Mouse (Mus musculus) kidney, adult 2 months (tissue): ENCODE results near the gene Smyd3. TPM values are rescaled to one million over a fixed set of nuclear protein-coding genes. Genes with fewer than 3 reads are reported as not detected.

Experiments used
- DNase-seq: peaks from one replicate; pipeline ENCODE4 v3.0.0; 2021
- H3K27ac ChIP-seq: fragments of 200-500 bp; 2 replicates; pipeline ENCODE4 v1.5.1; 2012; ENCODE audit warnings: low read depth, low read length, control low read depth, inconsistent platforms; ENCODE audit not compliant: insufficient read depth
- H3K27me3 ChIP-seq: fragments of 200-500 bp; replicated peaks from 2 replicates; pipeline ENCODE4 v1.6.1; 2012; ENCODE audit warnings: mild to moderate bottlenecking, moderate library complexity, low read length, inconsistent platforms; ENCODE audit not compliant: control insufficient read depth, insufficient read depth
- H3K36me3 ChIP-seq: fragments of 200-500 bp; 2 replicates; pipeline ENCODE4 v1.6.1; 2012; ENCODE audit warnings: mild to moderate bottlenecking, moderate library complexity, low read length, inconsistent platforms; ENCODE audit not compliant: control insufficient read depth, insufficient read depth
- H3K4me1 ChIP-seq: fragments of 200-500 bp; 2 replicates; pipeline ENCODE4 v1.6.1; 2011; ENCODE audit warnings: low read length; ENCODE audit not compliant: control insufficient read depth, insufficient read depth
- H3K4me3 ChIP-seq: fragments of 200-500 bp; 2 replicates; pipeline ENCODE4 v1.5.1; 2011; ENCODE audit warnings: mild to moderate bottlenecking, low read depth, low read length, control low read depth; ENCODE audit not compliant: insufficient read depth
- CTCF ChIP-seq: fragments of 200-500 bp; conservative IDR thresholded peaks from 2 replicates; pipeline ENCODE4 v1.5.1; 2011; ENCODE audit warnings: low read depth, mild to moderate bottlenecking, control low read depth, low read length, moderate library complexity, mixed read lengths; ENCODE audit not compliant: insufficient read depth, insufficient read length
- POLR2A ChIP-seq: fragments of 200-500 bp; IDR thresholded peaks from one replicate; pipeline ENCODE4 v1.6.1; 2011; ENCODE audit warnings: low read depth, low read length, control low read depth
- WGBS: fragments of 180-500 bp; shearing (Covaris S2); methylation state at CpG from one replicate; pipeline ENCODE4 v1.1.7; 2018; 5-methylcytosine and 5-hydroxymethylcytosine counted together
- polyA plus RNA-seq: library from polyadenylated mRNA; depleted of rRNA; stranded (reverse); fragments of >200 nt; gene quantifications from 2 replicates; pipeline ENCODE4 v1.2.3, GENCODE M21; 2012; rRNA removed

The Smyd3 gene
- polyA plus RNA-seq, 1 experiment: 5.2 TPM

DNA sequence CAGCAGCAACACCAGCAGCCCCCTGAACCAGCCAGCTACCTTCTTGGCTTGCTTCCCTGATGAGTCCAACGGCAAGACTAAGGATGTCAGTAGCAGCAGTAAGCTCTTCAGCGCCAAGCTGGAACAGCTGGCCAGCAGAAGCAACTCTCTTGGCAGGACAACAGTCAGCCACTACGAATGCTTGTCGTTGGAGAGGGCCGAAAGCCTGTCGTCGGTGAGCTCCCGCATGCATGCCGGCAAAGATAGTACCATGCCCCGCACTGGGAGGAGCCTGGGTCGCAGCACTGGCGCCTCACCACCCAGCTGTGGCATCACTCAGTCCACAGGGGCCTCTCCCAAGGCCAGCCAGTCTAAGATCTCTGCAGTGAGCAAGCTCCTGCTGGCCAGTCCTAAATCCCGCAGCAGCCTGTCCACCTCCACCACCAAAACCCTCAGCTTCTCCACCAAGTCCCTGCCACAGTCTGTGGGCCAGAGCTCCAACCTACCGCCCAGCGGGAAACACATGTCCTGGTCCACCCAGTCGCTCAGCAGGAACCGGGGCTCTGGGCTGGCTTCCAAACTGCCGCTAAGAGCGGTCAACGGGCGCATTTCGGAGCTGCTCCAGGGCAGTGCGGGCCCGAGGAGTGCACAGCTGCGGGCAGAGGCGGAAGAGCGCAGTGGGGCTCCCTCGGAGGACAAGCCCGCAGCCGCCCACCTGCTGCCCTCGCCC is 600.5 kb downstream of the Smyd3 start:
- no peak for DNase-seq
- 77% methylated on average over 31 of the region's 31 CpGs for WGBS
- no peaks in the 10 kb centered on the region for H3K27me3 ChIP-seq
- H3K4me1 ChIP-seq: no peaks in the 10 kb centered on the region
- H3K36me3 ChIP-seq: no peaks in the 10 kb centered on the region
- TF ChIP-seq CTCF (no peak), POLR2A (no peak)
- H3K4me3 ChIP-seq: no peak overlapping the region
- H3K27ac ChIP-seq: no peak overlapping the region

DNA sequence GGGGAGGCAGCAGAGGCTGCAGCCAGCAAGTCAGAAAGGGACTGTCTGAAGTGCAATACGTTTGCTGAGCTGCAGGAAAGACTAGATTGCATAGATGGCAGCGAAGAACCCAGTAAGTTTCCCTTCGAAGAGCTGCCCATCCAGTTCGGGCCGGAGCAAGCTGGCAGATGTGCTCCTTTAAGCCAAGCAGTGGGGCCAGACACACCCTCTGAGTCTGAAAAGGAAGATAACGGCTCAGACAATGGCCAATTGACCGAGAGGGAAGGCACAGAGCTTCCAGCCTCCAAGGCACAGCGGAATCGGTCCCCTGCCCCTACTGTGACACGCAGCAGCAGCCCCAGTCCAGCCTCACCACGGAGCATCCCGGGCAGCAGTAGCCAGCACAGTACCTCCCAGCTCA is 602.8 kb downstream of the Smyd3 start:
- TF ChIP-seq POLR2A: no peak
- no peak for TF ChIP-seq CTCF
- WGBS: 90% methylated on average over 12 of the region's 12 CpGs
- H3K4me1 ChIP-seq: no peaks in the 10 kb centered on the region
- H3K36me3 ChIP-seq: no peaks in the 10 kb centered on the region
- no peaks in the 10 kb centered on the region for H3K27me3 ChIP-seq
- no peak overlapping the region for H3K27ac ChIP-seq
- no peak for DNase-seq
- no peak overlapping the region for H3K4me3 ChIP-seq

DNA sequence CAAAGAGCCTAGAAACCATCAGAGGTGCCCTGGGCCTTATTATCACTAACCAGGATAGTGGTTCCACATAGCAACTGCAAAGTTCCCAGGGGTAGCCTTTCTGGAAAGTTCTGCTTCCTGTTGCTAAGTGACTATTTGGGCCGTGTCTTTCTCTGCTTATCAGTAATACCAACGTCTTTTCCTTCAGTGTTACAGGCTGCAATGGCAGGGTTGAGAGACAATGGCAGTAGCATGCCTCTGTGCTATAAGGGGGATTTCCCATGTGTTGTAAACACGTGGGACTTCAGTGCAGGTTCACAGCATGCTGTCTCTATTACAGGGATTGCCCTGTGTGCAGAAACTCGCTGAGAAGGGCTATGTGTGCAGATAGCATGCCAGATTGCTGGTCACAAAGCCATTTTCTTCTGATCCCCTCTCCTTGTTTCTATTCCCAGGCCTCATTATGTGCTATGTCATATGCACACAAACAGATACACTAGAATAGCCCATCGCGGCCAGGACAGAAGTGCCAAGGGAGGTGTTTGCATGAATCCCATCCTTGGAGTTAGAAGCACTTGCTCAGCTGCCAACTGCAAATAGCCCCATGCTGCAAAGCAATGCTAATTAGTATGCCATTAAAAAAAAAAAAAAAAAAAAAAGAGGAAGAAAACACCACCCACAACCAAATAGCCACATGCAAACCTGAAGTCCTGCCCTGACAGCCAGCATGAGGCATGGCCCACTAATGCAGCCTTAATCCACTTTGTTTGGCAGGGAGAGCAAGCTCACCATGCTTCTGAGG is 604.7 kb downstream of the Smyd3 start:
- 73% methylated on average over 6 of the region's 6 CpGs for WGBS
- H3K27ac ChIP-seq: no peak overlapping the region
- no peak for TF ChIP-seq CTCF
- TF ChIP-seq POLR2A: no peak
- no peaks in the 10 kb centered on the region for H3K4me1 ChIP-seq
- no peaks in the 10 kb centered on the region for H3K27me3 ChIP-seq
- H3K4me3 ChIP-seq: no peak overlapping the region
- DNase-seq: no peak
- no peaks in the 10 kb centered on the region for H3K36me3 ChIP-seq

DNA sequence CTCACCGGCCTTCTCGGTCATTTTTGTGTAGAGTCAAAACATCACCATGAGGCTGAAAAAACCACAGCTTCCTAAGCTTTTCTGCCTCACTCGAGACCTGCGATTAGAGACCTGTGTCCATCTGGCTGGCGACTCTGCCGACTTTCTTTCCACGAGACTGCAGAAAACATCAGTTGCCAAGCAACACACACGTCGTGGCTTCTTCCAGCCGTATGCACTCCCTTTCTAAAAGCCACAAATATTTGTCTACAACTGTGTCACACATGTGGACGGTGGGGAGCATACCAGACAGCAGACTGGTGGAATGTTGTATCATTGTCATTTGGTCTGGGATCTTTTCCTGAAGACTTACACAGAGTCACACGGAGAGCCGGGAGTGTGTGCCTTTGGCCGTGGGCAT is 606.9 kb downstream of the Smyd3 start:
- TF ChIP-seq POLR2A: no peak
- no peak for TF ChIP-seq CTCF
- 48% methylated on average over 14 of the region's 14 CpGs for WGBS
- Histone ChIP-seq H3K27ac (no peak overlapping the region), H3K27me3 (no peaks in the 10 kb centered on the region), H3K36me3 (no peaks in the 10 kb centered on the region), H3K4me1 (no peaks in the 10 kb centered on the region), H3K4me3 (no peak overlapping the region)
- no peak for DNase-seq

Other genes starting within 250 kb of the Smyd3 start
- 14.9 and 18.8 TPM in 2 replicates for gene Tfb2m, start 28.2 kb upstream of the Smyd3 start, polyA plus RNA-seq
- gene Cnst, start 28.3 kb upstream of the Smyd3 start, polyA plus RNA-seq: 11.1 and 11.6 TPM in 2 replicates
- 11.4 and 14.2 TPM in 2 replicates for gene Sccpdh, start 150.2 kb upstream of the Smyd3 start, polyA plus RNA-seq
- gene Kif28, start 227.2 kb upstream of the Smyd3 start, polyA plus RNA-seq: not detected in 2 replicates